Comparison of ENCODE assay signal across 23 mouse cellular contexts in genomic region chr6:119045498-119045897, GRCm38 (mm10).
DNase-seq lines count a peak whose midpoint lies in the region; ATAC-seq and TF ChIP-seq lines count a peak whose summit lies in the region.
"Had no signal": no experiment of that assay in that cellular context is flagged by ENCODE, and none has a peak within 500 bp of the region (broad histone marks: within the 10 kb centered on the region; RNA-seq: fewer than 3 reads in every experiment).

No protein-coding gene starts in this region.

- no peak for TF ChIP-seq CTCF in lung, postnatal 0 days (IDR thresholded peaks at IDR 0.05)
- no peak for TF ChIP-seq CTCF in lung, adult 2 months (IDR thresholded peaks at IDR 0.05; ENCODE audit: insufficient read depth, low read length)

- TF ChIP-seq POLR2A in lung, adult 2 months (IDR thresholded peaks at IDR 0.05; ENCODE audit: borderline replicate concordance, extremely low read depth, low read depth, low read length) = no peak

- H3K4me1 ChIP-seq in lung, postnatal 0 days (ENCODE audit: insufficient read depth, low read depth, low read length) = peaks cover 20% of the 10 kb centered on the region; the same call in 1 of the 2 replicates
- H3K4me1 ChIP-seq in lung, adult 2 months (ENCODE audit: control insufficient read depth, insufficient read depth, low read length) = peaks cover 9% of the 10 kb centered on the region
- H3K4me1 ChIP-seq: liver, embryonic 13.5 days had no signal

- DNase-seq in heart, adult 18-20 months = peak; percentile 31 to 49
- DNase-seq in heart, adult 11 months = no peak
- peak; percentile 43 for DNase-seq in lung, postnatal 0 days (ENCODE audit: low spot score)
- no peak for DNase-seq in lung, adult 2 months
- DNase-seq in layer of hippocampus, adult 18-20 months (ENCODE audit: low spot score in 2 of 2) = peak; percentile 68 to 89
- DNase-seq in layer of hippocampus, postnatal 10 days (ENCODE audit: low spot score in 2 of 2) = peak; percentile 47 to 64
- DNase-seq in kidney, postnatal 4 days = no peak
- DNase-seq: adrenal gland, postnatal 36 days; cerebellum, adult 2 months; cerebellum, postnatal 36 days; gastrocnemius, adult 2 months; heart, postnatal 14 days; liver, embryonic 13.5 days; lung, postnatal 4 days; retina, postnatal 1 day; thymus, postnatal 36 days had no signal

- H3K27ac ChIP-seq in lung, postnatal 0 days (ENCODE audit: low read length) = 0 out of 2 replicates have a peak overlapping the region, but pooled peaks have one; percentile 20
- H3K27ac ChIP-seq: embryonic facial prominence, embryonic 15.5 days; gastrocnemius, adult 2 months; hindbrain, embryonic 14.5 days; kidney, embryonic 15.5 days; limb, embryonic 13.5 days; liver, embryonic 13.5 days; midbrain, embryonic 10.5 days had no signal

- H3K4me2 ChIP-seq in lung, postnatal 0 days (replicated peaks; ENCODE audit: low read depth, low read length) = no peak overlapping the region
- H3K4me2 ChIP-seq: embryonic facial prominence, embryonic 15.5 days; hindbrain, embryonic 14.5 days; kidney, embryonic 15.5 days; limb, embryonic 13.5 days; liver, embryonic 13.5 days had no signal

- no peak overlapping the region for H3K4me3 ChIP-seq in lung, postnatal 0 days (ENCODE audit: low read depth, low read length)
- H3K4me3 ChIP-seq in lung, adult 2 months (replicated peaks; ENCODE audit: extremely low read depth, low read depth, low read length) = no peak overlapping the region
- H3K4me3 ChIP-seq: embryonic facial prominence, embryonic 15.5 days; gastrocnemius, adult 2 months; kidney, embryonic 15.5 days; limb, embryonic 13.5 days; liver, embryonic 13.5 days; midbrain, embryonic 10.5 days had no signal

- 60% methylated on average over 7 of the region's 7 CpGs for WGBS in lung, postnatal 0 days
- 68% methylated on average over 7 of the region's 7 CpGs for WGBS in lung, adult 2 months

- ATAC-seq in lung, postnatal 0 days = no peak
- ATAC-seq in megakaryocyte-erythroid progenitor cell, adult 5-6 weeks (replicated peaks; ENCODE audit: low FRiP score, low TSS enrichment, poor library complexity, severe bottlenecking) = no peak
- ATAC-seq: intestine, embryonic 16.5 days had no signal

- no peaks in the 10 kb centered on the region for H3K27me3 ChIP-seq in lung, postnatal 0 days (replicated peaks; ENCODE audit: insufficient read depth, low read length)
- H3K27me3 ChIP-seq: embryonic facial prominence, embryonic 15.5 days; kidney, embryonic 15.5 days; limb, embryonic 13.5 days had no signal

- no peak for TF ChIP-seq EP300 in lung, postnatal 0 days (IDR thresholded peaks at IDR 0.05)

- no peaks in the 10 kb centered on the region for H3K9me3 ChIP-seq in lung, postnatal 0 days (ENCODE audit: low read length)
- H3K9me3 ChIP-seq: embryonic facial prominence, embryonic 15.5 days; kidney, embryonic 15.5 days; limb, embryonic 13.5 days; liver, embryonic 13.5 days; midbrain, embryonic 10.5 days had no signal

- H3K9ac ChIP-seq in lung, postnatal 0 days (replicated peaks; ENCODE audit: low read depth) = no peak overlapping the region
- H3K9ac ChIP-seq: embryonic facial prominence, embryonic 15.5 days; hindbrain, embryonic 14.5 days; kidney, embryonic 15.5 days; limb, embryonic 13.5 days; liver, embryonic 13.5 days had no signal

- H3K36me3 ChIP-seq in lung, postnatal 0 days (ENCODE audit: insufficient read depth, low read length) = no peaks in the 10 kb centered on the region
- H3K36me3 ChIP-seq: embryonic facial prominence, embryonic 15.5 days; kidney, embryonic 15.5 days; liver, embryonic 13.5 days; midbrain, embryonic 10.5 days had no signal

Comparison
In these comparisons a context has a peak if more than half of its experiments do, and no peak if none do; other contexts are left out.
1. DNase-seq: peak in heart, adult 18-20 months (2 of 2), lung, postnatal 0 days (single experiment), layer of hippocampus, adult 18-20 months (2 of 2) and layer of hippocampus, postnatal 10 days (2 of 2); none in heart, adult 11 months (single experiment), lung, adult 2 months (single experiment) and kidney, postnatal 4 days (0 of 2).